Mouse (Mus musculus): ENCODE results near the gene Parvb.

Gene Parvb

DNA sequence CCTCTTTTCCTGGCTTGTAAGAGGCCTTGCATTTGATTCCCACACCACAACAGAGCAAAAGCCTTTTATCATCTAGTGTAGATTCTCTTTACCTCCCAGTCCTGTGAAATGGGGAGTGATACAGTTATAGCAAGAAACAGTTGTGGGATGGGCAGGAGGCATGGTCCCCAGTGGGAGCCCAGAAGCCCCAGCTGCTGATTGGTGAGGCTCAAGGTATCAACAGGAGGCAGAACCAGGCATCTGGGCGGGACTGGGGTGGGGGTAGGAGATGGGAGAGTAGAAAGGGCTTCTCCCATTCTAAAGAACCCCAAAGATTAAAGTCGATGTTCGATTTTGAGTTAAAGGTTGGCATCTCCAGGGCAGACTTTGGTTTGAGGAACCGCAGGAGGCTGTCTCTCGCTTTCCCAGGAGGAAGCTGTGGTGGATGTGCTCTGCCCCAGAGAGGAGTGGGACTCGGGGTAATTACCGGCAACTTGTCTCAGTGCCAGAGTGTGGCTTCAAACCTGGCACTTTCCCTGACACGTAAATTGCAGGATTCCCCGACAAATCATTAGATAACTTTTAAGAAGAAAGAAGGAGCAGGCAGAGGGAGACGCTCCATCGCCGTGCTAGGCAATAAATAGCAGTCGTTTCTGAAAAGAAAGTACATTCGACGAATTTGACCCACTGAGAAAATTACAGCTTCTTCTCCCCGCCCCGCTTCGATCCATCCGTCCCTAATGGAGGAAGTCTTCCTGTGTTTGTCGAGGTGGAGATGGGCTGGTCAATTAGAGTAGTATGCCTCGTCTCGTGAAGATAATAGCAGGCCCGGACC is 13.7 kb upstream of the Parvb start:
- no peak for DNase-seq (ENCODE audit: low spot score)

- DNase-seq (ENCODE audit: low spot score): no peak
Measured at GRCm38 (mm10) chr15:84218783-84219271, 13.0 kb upstream of the Parvb start.

DNA sequence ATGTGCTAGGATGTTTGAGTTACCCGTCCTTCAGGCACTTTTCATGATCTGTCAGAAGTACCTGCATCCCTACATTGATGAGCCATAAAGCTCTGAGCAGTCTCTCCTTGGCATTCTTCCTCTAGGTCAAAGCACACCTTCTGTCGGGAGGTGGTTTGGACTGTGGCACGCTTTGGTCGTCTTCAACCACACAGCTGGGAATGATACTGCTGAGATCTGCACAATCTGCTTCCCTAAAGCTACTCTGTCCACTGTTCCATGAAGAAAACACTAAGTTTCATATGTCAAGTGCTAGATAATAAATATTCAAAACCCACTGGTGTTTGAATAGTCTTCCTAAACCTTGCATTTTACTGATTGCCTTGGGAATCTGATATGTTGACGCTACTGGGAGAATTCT is 10.3 kb upstream of the Parvb start:
- no peak for DNase-seq (ENCODE audit: low spot score)

DNA sequence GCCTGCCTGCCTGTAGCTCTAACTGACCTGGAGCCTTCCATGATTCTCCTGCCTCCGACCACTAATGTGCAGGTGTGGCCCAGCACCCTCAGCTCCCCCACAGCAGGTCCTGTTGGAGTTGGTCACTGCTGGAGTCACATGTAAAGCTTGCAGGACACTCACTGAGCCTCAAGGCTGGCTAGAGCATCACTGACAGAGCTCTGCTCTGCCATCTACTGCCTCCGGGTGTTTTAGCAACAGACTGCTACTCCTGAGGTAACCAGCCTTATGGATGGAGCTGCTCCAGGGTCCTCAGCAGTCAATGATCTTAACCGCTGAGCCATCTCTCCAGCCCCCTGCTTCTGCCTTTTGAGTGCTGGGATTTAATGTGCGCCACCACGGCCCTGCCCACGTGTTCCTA is 8.4 kb upstream of the Parvb start:
- no peak for DNase-seq (ENCODE audit: low spot score)

- no peak for DNase-seq (ENCODE audit: low spot score)
Measured at GRCm38 (mm10) chr15:84224779-84225178, 7.1 kb upstream of the Parvb start.

DNA sequence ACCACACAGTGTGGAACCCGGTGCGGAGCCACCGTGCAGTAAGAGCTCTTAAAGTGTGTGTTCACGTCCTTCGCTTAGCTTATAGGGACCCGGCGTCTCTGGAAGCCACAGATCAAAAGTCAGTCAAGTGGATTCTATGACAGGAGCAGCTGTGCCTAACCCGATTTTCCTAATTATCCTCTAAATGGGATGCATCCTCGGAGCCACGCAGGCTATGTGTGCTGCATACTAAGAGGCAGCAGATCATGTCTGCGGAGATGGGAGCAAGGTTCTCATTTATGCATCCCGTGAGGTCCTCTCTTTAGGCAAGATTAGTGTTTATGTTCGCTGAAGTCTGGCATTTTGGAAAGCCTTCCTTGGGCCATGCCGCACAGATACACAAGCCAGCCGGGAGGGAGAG is 4.9 kb upstream of the Parvb start:
- no peak for DNase-seq (ENCODE audit: low spot score)

DNA sequence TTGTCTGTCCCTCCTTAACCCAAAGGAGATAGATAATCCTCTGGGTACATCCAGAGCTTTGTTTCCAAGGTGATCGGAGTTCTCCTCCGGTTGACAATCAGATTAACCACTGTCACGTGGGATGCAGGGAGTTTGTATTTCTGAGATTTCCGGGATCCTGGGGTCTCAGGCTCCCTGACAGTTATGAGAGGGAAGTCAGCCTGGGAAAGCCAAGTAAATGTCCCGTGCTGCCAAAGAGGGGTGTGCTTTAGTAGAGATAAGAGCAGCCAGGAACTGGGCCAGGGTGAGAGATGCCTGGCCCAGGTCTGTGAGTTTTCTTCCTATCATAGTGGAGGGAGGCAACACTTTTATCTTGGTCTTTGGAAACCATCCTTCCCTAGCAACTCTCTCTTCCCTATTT is 1.2 kb upstream of the Parvb start:
- DNase-seq (ENCODE audit: low spot score): no peak

DNA sequence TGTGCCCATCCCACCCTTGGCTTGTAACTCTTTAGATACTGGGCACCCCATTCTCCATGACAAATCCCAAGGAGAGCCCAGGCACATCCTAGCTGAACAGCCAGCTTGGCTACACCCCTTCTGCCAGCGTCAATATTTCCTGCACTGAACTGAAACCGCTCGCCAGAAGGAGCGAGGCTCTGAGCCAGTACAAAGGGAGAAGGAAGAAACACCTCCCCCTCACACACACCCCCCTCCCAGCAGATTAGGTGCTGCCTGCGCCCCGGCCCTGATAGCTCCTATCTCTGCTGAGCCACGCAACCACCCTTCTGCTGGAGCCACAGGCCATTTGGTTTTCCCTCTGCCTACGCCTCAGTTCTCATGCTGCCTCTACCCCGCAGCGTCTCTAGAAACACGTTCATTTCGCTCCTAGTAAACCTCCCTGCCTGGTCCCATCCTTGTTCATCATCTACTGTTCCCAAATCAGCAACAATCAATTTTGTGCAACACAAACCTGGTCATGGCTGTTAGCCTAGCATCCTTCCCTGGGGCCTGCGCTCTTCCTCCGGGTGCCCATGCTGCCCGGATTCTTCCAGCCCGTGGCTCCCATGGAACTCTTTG is 630 bp upstream of the Parvb start:
- peak; percentile 44 for DNase-seq (ENCODE audit: low spot score)

DNA sequence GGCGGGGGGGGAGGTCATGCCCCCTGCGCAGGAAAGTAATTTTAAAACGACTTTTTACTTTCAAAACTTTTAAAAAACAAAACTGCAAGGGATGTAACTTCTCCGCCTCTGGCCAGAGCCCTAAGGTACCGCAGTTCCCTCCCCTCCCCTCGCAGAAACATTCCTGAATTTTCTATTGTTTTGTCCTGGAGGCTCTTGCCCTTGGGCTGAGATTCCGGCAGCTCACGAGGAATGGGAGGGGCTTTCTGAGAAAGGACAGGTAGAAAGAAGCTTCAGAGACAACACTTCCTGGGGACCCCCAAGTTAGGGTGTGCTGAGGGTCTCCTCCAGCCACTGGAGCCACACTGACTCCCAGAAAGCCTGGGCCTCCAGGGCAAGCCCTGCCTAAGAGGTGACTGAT is 766 bp downstream of the Parvb start:
- no peak for DNase-seq (ENCODE audit: low spot score)

DNA sequence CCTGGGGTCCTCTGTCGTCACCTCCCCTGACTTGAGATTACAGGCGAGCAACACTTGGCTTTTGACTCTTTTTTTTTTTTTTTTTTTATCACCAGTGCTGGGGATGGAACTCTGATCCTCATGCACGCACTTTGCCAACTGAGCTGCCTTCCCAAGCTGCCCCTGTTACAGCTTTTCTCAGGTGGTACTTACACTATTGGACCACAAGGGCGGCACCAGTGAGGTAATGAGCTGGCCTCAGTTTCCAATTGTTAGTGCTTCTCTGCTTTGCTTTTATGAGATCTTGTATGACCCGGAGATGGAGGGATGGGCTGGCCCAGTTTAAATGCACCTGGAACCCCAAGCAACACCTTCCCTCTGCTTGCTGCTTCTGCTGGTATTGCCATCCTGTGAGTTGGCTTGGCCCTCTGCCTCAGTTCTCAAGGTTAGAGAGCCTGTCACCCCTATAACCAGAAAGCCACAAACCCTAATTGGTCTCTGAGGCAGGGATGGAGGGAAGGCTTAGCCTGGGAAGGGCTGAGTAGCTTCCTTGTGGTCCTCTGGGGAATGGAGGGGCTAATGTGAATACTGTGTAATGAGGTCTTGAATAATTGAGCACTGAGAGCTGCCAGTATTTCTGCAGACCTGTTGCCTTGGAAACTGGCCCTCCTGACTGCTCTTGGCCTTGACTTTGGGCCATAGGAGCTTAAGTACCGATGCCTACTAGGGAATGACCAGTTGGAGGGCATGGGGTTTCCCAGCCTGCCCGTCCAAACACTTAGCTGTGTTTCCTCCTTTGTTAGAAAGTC is 3.1 kb downstream of the Parvb start:
- DNase-seq (ENCODE audit: low spot score): no peak

- DNase-seq (ENCODE audit: low spot score): no peak
Measured at GRCm38 (mm10) chr15:84235646-84236045, 3.8 kb downstream of the Parvb start.

- DNase-seq (ENCODE audit: low spot score): no peak
Measured at GRCm38 (mm10) chr15:84238552-84238951, 6.7 kb downstream of the Parvb start.

- no peak for DNase-seq (ENCODE audit: low spot score)
Measured at GRCm38 (mm10) chr15:84238991-84239401, 7.2 kb downstream of the Parvb start.

DNA sequence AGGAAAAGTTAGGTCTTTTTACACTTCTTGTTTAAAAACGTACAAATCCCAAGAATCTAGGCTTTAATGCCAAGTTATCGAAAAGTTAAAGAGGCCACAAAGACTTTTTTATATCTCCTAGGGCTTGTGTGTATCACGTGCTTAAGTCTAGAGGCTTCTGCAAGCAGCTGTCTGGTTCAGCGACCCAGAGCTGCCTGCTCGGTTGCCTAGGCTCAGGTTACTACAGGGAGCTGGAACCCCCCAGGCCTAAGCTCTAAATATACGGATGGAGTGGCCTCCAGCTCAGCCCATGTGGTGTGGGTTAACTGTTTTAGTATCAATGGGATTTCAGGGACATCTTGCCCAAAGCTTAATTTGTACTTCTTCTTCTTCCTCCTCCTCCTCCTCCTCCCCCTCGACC is 9.7 kb downstream of the Parvb start:
- no peak for DNase-seq (ENCODE audit: low spot score)

DNA sequence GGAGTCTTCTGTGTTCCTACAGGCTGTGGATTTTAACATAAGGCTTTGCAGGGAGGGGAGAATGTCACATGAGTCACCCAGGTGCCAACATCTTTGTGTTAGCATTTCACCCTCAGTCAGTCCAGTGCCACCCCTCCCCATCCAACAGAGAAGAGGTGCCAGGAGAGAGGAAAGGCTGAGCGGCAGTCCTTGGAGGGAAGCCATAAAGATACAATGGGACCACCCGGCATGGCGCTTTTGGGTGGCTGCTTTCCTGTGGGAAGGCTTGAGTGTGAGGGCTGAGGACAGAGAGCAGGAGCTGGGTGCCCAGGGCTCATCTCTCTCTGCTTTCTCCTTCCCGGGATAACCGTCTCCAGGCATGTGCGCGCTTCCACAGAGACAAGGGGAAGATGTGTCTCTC is 13.3 kb downstream of the Parvb start:
- no peak for DNase-seq (ENCODE audit: low spot score)

GRCm38 (mm10) chr15:84246195-84246594 is 14.4 kb downstream of the Parvb start:
- DNase-seq (ENCODE audit: low spot score): no peak

DNA sequence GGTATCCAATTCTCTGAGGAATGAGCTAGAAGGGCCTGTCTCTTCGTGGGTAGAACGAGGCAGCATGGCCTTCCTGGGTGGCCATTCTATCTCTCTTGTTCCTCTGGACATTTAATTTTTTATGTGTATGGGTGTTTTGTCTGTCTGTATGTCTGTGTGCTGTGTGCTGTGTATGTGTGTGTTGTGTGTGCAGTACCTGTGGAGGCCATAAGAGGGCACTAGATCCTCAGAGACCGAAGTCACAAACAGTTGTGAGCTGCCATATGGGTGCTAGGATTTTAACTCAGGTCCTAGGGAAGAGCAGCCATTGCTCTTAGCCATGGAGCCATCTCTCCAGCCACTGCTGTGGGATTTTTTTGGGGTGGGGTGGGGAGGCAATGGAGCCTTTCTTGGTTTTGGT is 15.5 kb downstream of the Parvb start:
- no peak for DNase-seq (ENCODE audit: low spot score)

GRCm38 (mm10) chr15:84251227-84251626 is 19.4 kb downstream of the Parvb start:
- peak; percentile 39 for DNase-seq (ENCODE audit: low spot score)

- no peak for DNase-seq (ENCODE audit: low spot score)
Measured at GRCm38 (mm10) chr15:84252645-84253044, 20.8 kb downstream of the Parvb start.

GRCm38 (mm10) chr15:84253757-84254156 is 21.9 kb downstream of the Parvb start:
- DNase-seq (ENCODE audit: low spot score): no peak

DNA sequence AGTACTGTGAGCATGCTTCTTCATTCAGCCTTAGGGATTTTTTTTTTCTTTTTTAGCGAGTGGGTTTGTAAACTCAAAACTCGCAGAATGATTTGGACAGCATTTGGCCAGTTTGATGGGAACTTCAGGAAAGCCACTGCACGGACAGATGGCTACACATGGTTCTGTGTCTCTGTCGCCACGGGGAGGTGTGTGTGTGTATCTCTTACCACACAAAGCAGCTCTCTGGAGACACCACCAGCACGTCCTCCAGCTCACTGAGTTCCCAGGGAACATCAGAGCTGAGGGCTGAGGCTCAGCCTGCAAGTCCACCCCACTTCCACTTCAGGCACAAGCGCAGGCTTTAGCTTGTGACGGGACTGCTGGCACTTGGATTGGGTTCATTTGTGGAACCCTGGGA is 22.5 kb downstream of the Parvb start:
- DNase-seq (ENCODE audit: low spot score): no peak

GRCm38 (mm10) chr15:84256254-84256850 is 24.5 kb downstream of the Parvb start:
- DNase-seq (ENCODE audit: low spot score): no peak

Data from ovary, postnatal 36 days (tissue).